Mouse (Mus musculus) small intestine, adult 2 months (tissue): Measurements from ENCODE around the gene Cdc73. TPM values are rescaled to one million over a fixed set of nuclear protein-coding genes. Genes with fewer than 3 reads are reported as not detected.

Experiments used
- H3K27ac ChIP-seq: fragments of 200-500 bp; 2 replicates; pipeline ENCODE4 v1.5.1; 2012; ENCODE audit warnings: low read depth, low read length, control low read depth, inconsistent platforms; ENCODE audit not compliant: insufficient read depth
- H3K27me3 ChIP-seq: fragments of 200-500 bp; 2 replicates; pipeline ENCODE4 v1.6.1; 2012; ENCODE audit warnings: mild to moderate bottlenecking, moderate library complexity, low read length, inconsistent platforms; ENCODE audit not compliant: control insufficient read depth, insufficient read depth
- H3K36me3 ChIP-seq: fragments of 200-500 bp; 2 replicates; pipeline ENCODE4 v1.6.1; 2012; ENCODE audit warnings: mild to moderate bottlenecking, low read length, control low read depth, inconsistent platforms; ENCODE audit not compliant: control insufficient read depth, insufficient read depth
- H3K4me1 ChIP-seq: fragments of 200-500 bp; 2 replicates; pipeline ENCODE4 v1.6.1; 2012; ENCODE audit warnings: low read length, inconsistent platforms, mixed read lengths; ENCODE audit not compliant: control insufficient read depth, insufficient read depth, insufficient read length
- H3K4me3 ChIP-seq: fragments of 200-500 bp; 2 replicates; pipeline ENCODE4 v1.5.1; 2012; ENCODE audit warnings: low read depth, mild to moderate bottlenecking, control low read depth, inconsistent platforms, low read length, moderate library complexity
- CTCF ChIP-seq: fragments of 200-500 bp; IDR thresholded peaks from 2 replicates; pipeline ENCODE4 v1.5.1; 2012; ENCODE audit warnings: low read depth, mild to moderate bottlenecking, control low read depth, inconsistent platforms, low read length, moderate library complexity, mixed read lengths; ENCODE audit not compliant: insufficient replicate concordance, insufficient read length; ENCODE audit errors: extremely low read depth
- POLR2A ChIP-seq: fragments of 200-500 bp; IDR thresholded peaks from 2 replicates; pipeline ENCODE4 v1.6.1; 2012; ENCODE audit warnings: low read depth, mild to moderate bottlenecking, control low read depth, inconsistent platforms, low read length, moderate library complexity
- WGBS: fragments of 180-500 bp; shearing (Covaris S2); methylation state at CpG from one replicate; pipeline ENCODE4 v1.1.7; 2018; 5-methylcytosine and 5-hydroxymethylcytosine counted together
- polyA plus RNA-seq: library from polyadenylated mRNA; depleted of rRNA; stranded (reverse); fragments of >200 nt; gene quantifications from 2 replicates; pipeline ENCODE4 v1.2.3, GENCODE M21; 2012; rRNA removed

Gene Cdc73
- 0.18 and 0.44 TPM in 2 replicates for polyA plus RNA-seq

DNA sequence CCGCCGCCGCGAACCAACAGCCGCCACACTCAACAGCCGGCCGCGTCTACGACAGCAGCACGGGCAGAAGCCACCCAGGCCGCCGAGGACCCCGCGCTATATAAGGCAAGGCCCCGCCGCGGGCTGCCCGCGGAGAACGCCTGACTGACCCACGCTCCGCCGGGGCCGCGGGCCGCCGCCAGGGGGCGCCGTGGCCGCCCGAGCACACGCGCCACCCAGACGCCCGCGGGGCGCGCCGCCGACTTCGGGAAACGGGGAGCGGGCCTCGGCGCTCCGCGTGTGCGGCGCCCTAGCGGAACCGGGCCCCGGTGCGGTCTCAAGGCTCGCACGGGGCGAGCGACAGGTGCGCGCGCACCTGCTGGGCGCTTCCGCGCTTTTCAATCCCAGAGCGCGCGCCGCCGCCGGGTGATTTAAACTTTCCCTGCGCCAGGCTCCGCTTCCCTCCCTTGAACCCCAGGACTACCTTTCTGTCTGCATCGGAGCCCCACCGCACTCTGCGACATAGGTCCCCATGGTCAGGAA, at the start of gene Cdc73:
Gene Cdc73, minus strand, starts transcription at position 153 of the 522 bp plus-strand sequence.
- Histone ChIP-seq H3K36me3 (peaks cover 3% of the 10 kb centered on the region), H3K27me3 (no peaks in the 10 kb centered on the region), H3K4me3 (peak within 1 kb of the TSS; percentile 80), H3K27ac (peak within 1 kb of the TSS; percentile 82), H3K4me1 (no peaks in the 10 kb centered on the region)
- TF ChIP-seq CTCF (peak; percentile 79), POLR2A (no peak; the same call in 1 of the 2 replicates)
- WGBS: under 1% methylated on average over 73 of the region's 74 CpGs

DNA sequence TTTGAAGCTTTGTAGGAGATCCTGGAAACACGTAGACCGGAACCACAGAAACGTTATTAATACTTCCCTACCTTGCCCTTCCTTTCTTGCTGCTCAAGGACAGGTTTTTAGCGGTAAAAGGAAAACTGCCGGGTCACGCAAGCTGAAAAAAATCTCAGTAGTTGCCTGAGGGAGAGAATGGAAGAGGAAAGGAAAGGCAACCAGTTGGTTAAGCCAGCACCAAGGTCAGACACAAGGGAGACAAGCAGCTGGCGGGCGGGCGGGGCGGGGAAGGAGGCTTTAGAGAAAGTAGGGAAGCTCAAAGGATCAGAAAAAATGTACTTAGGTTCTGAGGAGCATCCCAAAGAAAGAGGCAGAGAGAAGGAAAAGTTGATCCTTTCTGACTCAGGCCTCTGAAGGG, 43.2 kb upstream of the Cdc73 start:
- Histone ChIP-seq H3K36me3 (peaks cover 27% of the 10 kb centered on the region), H3K4me3 (no peak overlapping the region), H3K27me3 (no peaks in the 10 kb centered on the region), H3K4me1 (no peaks in the 10 kb centered on the region), H3K27ac (no peak overlapping the region)
- WGBS: 88% methylated on average over 10 of the region's 10 CpGs
- no peak for TF ChIP-seq POLR2A
- TF ChIP-seq CTCF: no peak

DNA sequence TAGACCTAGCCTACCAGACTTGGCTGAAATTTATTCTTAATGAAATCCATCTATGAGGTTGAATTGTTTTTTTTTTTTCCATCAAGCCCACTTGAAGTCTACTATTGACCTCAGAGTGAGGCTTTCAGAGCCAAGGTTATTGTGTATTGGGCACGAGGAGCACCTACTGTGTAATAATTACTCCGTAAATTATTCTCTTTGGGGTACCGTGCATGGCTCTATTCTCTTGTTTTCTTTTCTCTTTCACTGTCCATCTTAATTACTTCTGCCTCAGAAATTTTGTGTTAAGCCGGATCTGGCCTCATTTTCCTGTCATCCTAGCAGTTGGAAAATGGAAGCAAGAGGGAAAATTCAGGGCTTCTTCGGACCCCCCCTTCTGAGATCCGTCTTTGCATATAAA, 39.5 kb upstream of the Cdc73 start:
- Histone ChIP-seq H3K27ac (no peak overlapping the region), H3K4me1 (peaks cover 2% of the 10 kb centered on the region; the same call in 1 of the 2 replicates), H3K27me3 (no peaks in the 10 kb centered on the region), H3K4me3 (no peak overlapping the region), H3K36me3 (peaks cover 23% of the 10 kb centered on the region)
- no peak for TF ChIP-seq POLR2A
- TF ChIP-seq CTCF: no peak
- WGBS: 94% methylated on average over 6 of the region's 6 CpGs

GRCm38 (mm10) chr1:143741331-143741730, 38.6 kb upstream of the Cdc73 start:
- no peak overlapping the region for H3K27ac ChIP-seq
- peaks cover 2% of the 10 kb centered on the region; the same call in 1 of the 2 replicates for H3K4me1 ChIP-seq
- H3K4me3 ChIP-seq: no peak overlapping the region
- H3K27me3 ChIP-seq: no peaks in the 10 kb centered on the region
- no peak for TF ChIP-seq POLR2A
- no peak for TF ChIP-seq CTCF
- 86% methylated on average over 5 of the region's 5 CpGs for WGBS
- H3K36me3 ChIP-seq: peaks cover 20% of the 10 kb centered on the region

- H3K27me3 ChIP-seq: no peaks in the 10 kb centered on the region
- WGBS: 79% methylated on average over 10 of the region's 10 CpGs
- TF ChIP-seq CTCF (no peak), POLR2A (no peak)
- H3K27ac ChIP-seq: no peak overlapping the region
- no peak overlapping the region for H3K4me3 ChIP-seq
- H3K4me1 ChIP-seq: peaks cover 2% of the 10 kb centered on the region; the same call in 1 of the 2 replicates
- H3K36me3 ChIP-seq: peaks cover 13% of the 10 kb centered on the region
These were observed 37.9 kb upstream of the Cdc73 start for GRCm38 (mm10) chr1:143740581-143740980.

- Histone ChIP-seq H3K4me3 (peak overlapping the region; percentile 94), H3K27me3 (no peaks in the 10 kb centered on the region), H3K4me1 (peaks cover 2% of the 10 kb centered on the region; the same call in 1 of the 2 replicates), H3K27ac (peak overlapping the region; percentile 64), H3K36me3 (peaks cover 9% of the 10 kb centered on the region)
- under 1% methylated on average over 71 of the region's 71 CpGs for WGBS
- TF ChIP-seq CTCF (peak; percentile 21; the same call in 1 of the 2 replicates), POLR2A (peak; percentile 15; the same call in 1 of the 2 replicates)
These were observed 37.0 kb upstream of the Cdc73 start for GRCm38 (mm10) chr1:143739361-143740350.

DNA sequence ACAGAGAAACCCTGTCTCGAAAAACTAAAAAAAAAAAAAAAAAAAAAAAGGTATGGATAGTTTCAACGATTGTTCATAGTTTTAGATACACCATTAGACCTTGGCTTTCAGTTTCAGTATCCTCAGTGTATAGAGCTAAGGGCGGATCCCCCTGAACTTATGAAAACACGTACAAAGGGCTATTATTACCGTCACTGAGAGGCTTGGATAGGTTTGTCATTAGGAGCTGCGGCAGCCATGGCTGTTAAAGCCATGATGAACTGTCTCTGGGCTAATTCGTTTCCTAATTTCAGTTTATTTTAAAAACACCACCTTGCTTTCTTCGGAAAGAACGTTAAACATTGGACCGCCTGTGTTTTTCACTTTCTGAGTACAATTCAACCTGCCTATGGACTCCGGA, 36.1 kb upstream of the Cdc73 start:
- Histone ChIP-seq H3K4me1 (peaks cover 2% of the 10 kb centered on the region; the same call in 1 of the 2 replicates), H3K36me3 (peaks cover 9% of the 10 kb centered on the region), H3K27ac (peak overlapping the region; percentile 64), H3K4me3 (peak overlapping the region; percentile 94), H3K27me3 (no peaks in the 10 kb centered on the region)
- no peak for TF ChIP-seq POLR2A
- TF ChIP-seq CTCF: no peak
- WGBS: 4% methylated on average over 11 of the region's 11 CpGs
